Comparison of ENCODE assay signal across 9 mouse cellular contexts in genomic region chr2:146330101-146330500, GRCm38 (mm10).
"Had no signal": no experiment of that assay in that cellular context is flagged by ENCODE, and none has a peak within 500 bp of the region (broad histone marks: within the 10 kb centered on the region; RNA-seq: fewer than 3 reads in every experiment).

No protein-coding gene starts in this region.

- H3K9me3 ChIP-seq: limb, embryonic 13.5 days; liver, embryonic 12.5 days; midbrain, embryonic 10.5 days; neural tube, embryonic 13.5 days had no signal

- H3K36me3 ChIP-seq: limb, embryonic 13.5 days; neural tube, embryonic 13.5 days had no signal

- H3K4me2 ChIP-seq: limb, embryonic 13.5 days; liver, embryonic 12.5 days; lung, embryonic 14.5 days; neural tube, embryonic 13.5 days had no signal

- H3K27ac ChIP-seq: limb, embryonic 13.5 days; liver, embryonic 12.5 days had no signal

- H3K4me1 ChIP-seq: liver, embryonic 12.5 days had no signal

- DNase-seq: spleen, adult 18-20 months; thymus, adult 18-20 months; thymus, postnatal 14 days had no signal

- H3K9ac ChIP-seq: limb, embryonic 13.5 days; liver, embryonic 12.5 days; lung, embryonic 14.5 days; neural tube, embryonic 13.5 days had no signal

- ATAC-seq: liver, embryonic 12.5 days had no signal

- H3K4me3 ChIP-seq: layer of hippocampus, adult 2 months; limb, embryonic 13.5 days; liver, embryonic 12.5 days; midbrain, embryonic 10.5 days; neural tube, embryonic 13.5 days had no signal

- H3K27me3 ChIP-seq: limb, embryonic 13.5 days; liver, embryonic 12.5 days had no signal
